Mouse (Mus musculus): ENCODE results near the gene Mrps7. TPM values are rescaled to one million over a fixed set of nuclear protein-coding genes. Genes with fewer than 3 reads are reported as not detected.

Mrps7 gene
- polyA plus RNA-seq, 1 experiment from 2014 or later, result 95.3 TPM

- ATAC-seq (replicated peaks; ENCODE audit: low FRiP score), result peak; percentile 17
- H3K36me3 ChIP-seq (ENCODE audit: control insufficient read depth, insufficient read depth, low read length), result no peaks in the 10 kb centered on the region
- WGBS, result 56% methylated on average over 13 of the region's 13 CpGs
- H3K4me3 ChIP-seq (ENCODE audit: low read depth, low read length), result peak overlapping the region; percentile 53
- H3K9ac ChIP-seq (ENCODE audit: low read length), result peak overlapping the region; percentile 52
- H3K9me3 ChIP-seq (ENCODE audit: control insufficient read depth, low read length), result no peaks in the 10 kb centered on the region
- no peaks in the 10 kb centered on the region for H3K27me3 ChIP-seq (ENCODE audit: control insufficient read depth, insufficient read depth, low read length)
- H3K27ac ChIP-seq (ENCODE audit: low read depth, low read length), result no peak overlapping the region
- no peaks in the 10 kb centered on the region for H3K4me1 ChIP-seq (replicated peaks; ENCODE audit: control insufficient read depth, insufficient read depth, low read length)
- no peak for DNase-seq (ENCODE audit: low spot score)
- H3K4me2 ChIP-seq (ENCODE audit: low read depth, low read length, severe bottlenecking), result peak overlapping the region; percentile 57
These were observed 24.9 kb downstream of the Mrps7 start for GRCm38 (mm10) chr11:115628465-115629101.

GRCm38 (mm10) chr11:115629734-115630531 is 26.2 kb downstream of the Mrps7 start:
- Histone ChIP-seq H3K27ac (ENCODE audit: low read depth, low read length) (no peak overlapping the region), H3K9me3 (ENCODE audit: control insufficient read depth, low read length) (no peaks in the 10 kb centered on the region), H3K9ac (ENCODE audit: low read length) (no peak overlapping the region), H3K4me3 (ENCODE audit: low read depth, low read length) (no peak overlapping the region), H3K4me2 (ENCODE audit: low read depth, low read length, severe bottlenecking) (no peak overlapping the region), H3K36me3 (ENCODE audit: control insufficient read depth, insufficient read depth, low read length) (no peaks in the 10 kb centered on the region), H3K27me3 (ENCODE audit: control insufficient read depth, insufficient read depth, low read length) (no peaks in the 10 kb centered on the region), H3K4me1 (replicated peaks; ENCODE audit: control insufficient read depth, insufficient read depth, low read length) (no peaks in the 10 kb centered on the region)
- DNase-seq (ENCODE audit: low spot score), result no peak
- WGBS, result 89% methylated on average over 13 of the region's 13 CpGs
- no peak for ATAC-seq (replicated peaks; ENCODE audit: low FRiP score)

DNA sequence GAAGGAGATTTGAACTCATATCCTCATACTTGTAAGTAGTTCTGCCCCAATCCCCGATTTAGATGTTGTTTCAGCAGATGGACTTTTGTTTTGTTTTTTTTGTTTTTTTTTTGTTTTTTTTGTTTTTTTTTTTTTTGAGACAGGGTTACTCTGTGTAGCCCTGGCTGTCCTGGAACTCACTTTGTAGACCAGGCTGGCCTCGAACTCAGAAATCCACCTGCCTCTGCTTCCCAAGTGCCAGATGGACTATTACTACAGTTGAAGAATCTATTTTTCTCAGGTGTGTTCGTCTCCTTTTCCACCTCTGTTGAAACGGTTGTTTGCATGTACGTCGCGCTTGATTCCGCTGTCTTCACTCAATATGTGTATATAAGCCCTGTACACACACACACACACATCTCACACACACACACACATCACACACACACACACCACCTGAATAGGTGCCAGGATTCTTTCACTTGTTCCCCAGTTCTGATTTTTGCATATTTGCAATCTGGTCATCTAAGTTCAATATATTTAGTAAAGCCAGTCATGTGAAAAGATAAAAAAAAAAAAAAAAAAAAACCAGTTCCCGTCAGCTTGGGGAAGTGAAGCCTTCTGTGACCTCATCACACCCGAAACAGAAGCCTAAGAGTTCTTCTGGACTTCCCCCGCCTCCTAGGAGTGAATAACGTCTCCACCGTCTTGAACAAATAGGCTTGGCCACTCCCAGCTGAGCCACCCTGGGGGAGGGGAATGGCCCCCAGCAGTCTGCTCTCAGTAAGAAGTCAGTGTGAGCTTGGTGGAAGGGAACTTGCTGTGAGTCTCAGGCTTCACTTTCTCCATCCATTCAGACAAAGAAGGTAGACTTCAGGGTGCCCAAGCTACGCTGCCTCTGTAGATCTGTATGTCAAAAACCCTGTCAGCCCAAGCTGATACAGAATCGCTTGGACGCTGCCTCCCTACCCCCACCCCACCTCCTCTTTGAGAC is 27.1 kb downstream of the Mrps7 start:
- DNase-seq (ENCODE audit: low spot score) (no peak), ATAC-seq (replicated peaks; ENCODE audit: low FRiP score) (no peak)
- H3K4me2 ChIP-seq (ENCODE audit: low read depth, low read length, severe bottlenecking), result no peak overlapping the region
- H3K27me3 ChIP-seq (ENCODE audit: control insufficient read depth, insufficient read depth, low read length), result no peaks in the 10 kb centered on the region
- no peak overlapping the region for H3K9ac ChIP-seq (ENCODE audit: low read length)
- no peak overlapping the region for H3K4me3 ChIP-seq (ENCODE audit: low read depth, low read length)
- 51% methylated on average over 16 of the region's 16 CpGs for WGBS
- no peaks in the 10 kb centered on the region for H3K9me3 ChIP-seq (ENCODE audit: control insufficient read depth, low read length)
- no peaks in the 10 kb centered on the region for H3K36me3 ChIP-seq (ENCODE audit: control insufficient read depth, insufficient read depth, low read length)
- no peak overlapping the region for H3K27ac ChIP-seq (ENCODE audit: low read depth, low read length)
- no peaks in the 10 kb centered on the region for H3K4me1 ChIP-seq (replicated peaks; ENCODE audit: control insufficient read depth, insufficient read depth, low read length)

GRCm38 (mm10) chr11:115631505-115631890 is 27.8 kb downstream of the Mrps7 start:
- Histone ChIP-seq H3K4me2 (ENCODE audit: low read depth, low read length, severe bottlenecking) (no peak overlapping the region), H3K27ac (ENCODE audit: low read depth, low read length) (no peak overlapping the region), H3K9me3 (ENCODE audit: control insufficient read depth, low read length) (no peaks in the 10 kb centered on the region), H3K4me3 (ENCODE audit: low read depth, low read length) (no peak overlapping the region), H3K9ac (ENCODE audit: low read length) (no peak overlapping the region), H3K36me3 (ENCODE audit: control insufficient read depth, insufficient read depth, low read length) (no peaks in the 10 kb centered on the region), H3K27me3 (ENCODE audit: control insufficient read depth, insufficient read depth, low read length) (no peaks in the 10 kb centered on the region), H3K4me1 (replicated peaks; ENCODE audit: control insufficient read depth, insufficient read depth, low read length) (no peaks in the 10 kb centered on the region)
- no peak for DNase-seq (ENCODE audit: low spot score)
- no peak for ATAC-seq (replicated peaks; ENCODE audit: low FRiP score)
- 16% methylated on average over 3 of the region's 3 CpGs for WGBS

DNA sequence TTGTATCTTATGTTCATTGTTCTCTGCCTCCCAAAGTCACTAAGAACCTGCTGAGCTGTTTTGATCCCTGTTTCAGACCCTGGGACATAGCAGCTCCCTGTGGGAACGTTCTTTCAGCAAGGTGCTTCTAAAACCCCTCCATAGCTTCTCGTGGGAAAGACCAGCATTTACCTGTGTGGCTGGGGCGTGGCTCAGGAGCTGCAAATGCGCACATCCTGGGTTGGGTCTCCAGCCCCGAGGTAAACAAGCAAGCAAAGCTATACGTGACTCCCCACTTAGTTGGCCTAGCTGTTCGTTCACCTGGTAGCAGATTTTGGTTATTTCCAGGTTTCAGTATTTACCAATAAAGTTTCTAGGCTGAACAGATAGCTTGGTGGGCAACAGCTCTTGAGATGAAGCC is 28.5 kb downstream of the Mrps7 start:
- no peak overlapping the region for H3K4me2 ChIP-seq (ENCODE audit: low read depth, low read length, severe bottlenecking)
- ATAC-seq (replicated peaks; ENCODE audit: low FRiP score), result no peak
- no peak for DNase-seq (ENCODE audit: low spot score)
- no peaks in the 10 kb centered on the region for H3K9me3 ChIP-seq (ENCODE audit: control insufficient read depth, low read length)
- no peak overlapping the region for H3K9ac ChIP-seq (ENCODE audit: low read length)
- H3K4me3 ChIP-seq (ENCODE audit: low read depth, low read length), result no peak overlapping the region
- no peak overlapping the region for H3K27ac ChIP-seq (ENCODE audit: low read depth, low read length)
- no peaks in the 10 kb centered on the region for H3K4me1 ChIP-seq (replicated peaks; ENCODE audit: control insufficient read depth, insufficient read depth, low read length)
- no peaks in the 10 kb centered on the region for H3K36me3 ChIP-seq (ENCODE audit: control insufficient read depth, insufficient read depth, low read length)
- WGBS, result 80% methylated on average over 7 of the region's 7 CpGs
- no peaks in the 10 kb centered on the region for H3K27me3 ChIP-seq (ENCODE audit: control insufficient read depth, insufficient read depth, low read length)

DNA sequence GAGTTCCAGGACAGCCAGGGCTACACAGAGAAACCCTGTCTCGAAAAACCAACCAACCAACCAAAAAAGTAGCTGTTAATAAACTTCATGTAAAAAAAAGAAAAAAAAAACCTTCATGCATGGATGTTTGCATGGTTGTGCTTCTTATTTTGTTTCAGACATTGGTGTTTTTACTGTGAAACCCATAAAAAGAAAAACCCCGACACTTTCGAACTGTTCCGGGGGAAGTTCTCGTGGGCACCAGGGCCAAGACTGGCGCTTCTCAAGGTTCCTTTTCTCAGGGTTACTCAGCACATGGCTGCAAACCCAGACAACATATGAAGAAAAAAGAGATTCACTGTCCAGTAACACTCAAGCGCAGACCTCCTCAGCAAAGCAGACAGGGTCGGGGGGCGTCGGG is 29.1 kb downstream of the Mrps7 start:
- no peak overlapping the region for H3K4me2 ChIP-seq (ENCODE audit: low read depth, low read length, severe bottlenecking)
- no peaks in the 10 kb centered on the region for H3K36me3 ChIP-seq (ENCODE audit: control insufficient read depth, insufficient read depth, low read length)
- H3K27me3 ChIP-seq (ENCODE audit: control insufficient read depth, insufficient read depth, low read length), result no peaks in the 10 kb centered on the region
- H3K9ac ChIP-seq (ENCODE audit: low read length), result no peak overlapping the region
- WGBS, result 87% methylated on average over 10 of the region's 10 CpGs
- H3K4me3 ChIP-seq (ENCODE audit: low read depth, low read length), result no peak overlapping the region
- H3K9me3 ChIP-seq (ENCODE audit: control insufficient read depth, low read length), result no peaks in the 10 kb centered on the region
- H3K4me1 ChIP-seq (replicated peaks; ENCODE audit: control insufficient read depth, insufficient read depth, low read length), result no peaks in the 10 kb centered on the region
- ATAC-seq (replicated peaks; ENCODE audit: low FRiP score), result no peak
- DNase-seq (ENCODE audit: low spot score), result no peak
- no peak overlapping the region for H3K27ac ChIP-seq (ENCODE audit: low read depth, low read length)

DNA sequence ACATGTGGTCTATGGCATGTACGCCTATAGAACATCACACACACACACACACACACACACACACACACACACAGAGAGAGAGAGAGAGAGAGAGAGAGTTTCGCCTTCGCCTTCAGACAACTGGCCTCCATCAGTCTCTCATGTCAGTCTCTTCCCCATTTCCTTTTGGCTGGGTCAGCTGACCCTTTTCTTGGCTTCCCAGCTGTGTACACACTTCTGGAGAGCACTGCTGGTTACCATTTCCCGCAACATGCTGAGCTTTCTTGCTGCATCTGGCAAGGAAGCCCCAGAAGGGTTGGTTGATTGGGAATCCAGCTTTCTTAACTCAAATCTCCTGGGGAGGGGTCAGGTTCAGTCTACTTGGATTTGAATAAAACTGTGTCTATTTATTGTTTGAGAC is 30.4 kb downstream of the Mrps7 start:
- H3K27ac ChIP-seq (ENCODE audit: low read depth, low read length), result no peak overlapping the region
- no peaks in the 10 kb centered on the region for H3K9me3 ChIP-seq (ENCODE audit: control insufficient read depth, low read length)
- WGBS, result 67% methylated on average over 4 of the region's 4 CpGs
- no peaks in the 10 kb centered on the region for H3K27me3 ChIP-seq (ENCODE audit: control insufficient read depth, insufficient read depth, low read length)
- H3K4me2 ChIP-seq (ENCODE audit: low read depth, low read length, severe bottlenecking), result no peak overlapping the region
- DNase-seq (ENCODE audit: low spot score) (no peak), ATAC-seq (replicated peaks; ENCODE audit: low FRiP score) (no peak)
- no peak overlapping the region for H3K9ac ChIP-seq (ENCODE audit: low read length)
- H3K4me1 ChIP-seq (replicated peaks; ENCODE audit: control insufficient read depth, insufficient read depth, low read length), result no peaks in the 10 kb centered on the region
- H3K36me3 ChIP-seq (ENCODE audit: control insufficient read depth, insufficient read depth, low read length), result no peaks in the 10 kb centered on the region
- H3K4me3 ChIP-seq (ENCODE audit: low read depth, low read length), result no peak overlapping the region

- no peaks in the 10 kb centered on the region for H3K4me1 ChIP-seq (replicated peaks; ENCODE audit: control insufficient read depth, insufficient read depth, low read length)
- no peaks in the 10 kb centered on the region for H3K9me3 ChIP-seq (ENCODE audit: control insufficient read depth, low read length)
- H3K9ac ChIP-seq (ENCODE audit: low read length), result no peak overlapping the region
- no peaks in the 10 kb centered on the region for H3K27me3 ChIP-seq (ENCODE audit: control insufficient read depth, insufficient read depth, low read length)
- H3K4me3 ChIP-seq (ENCODE audit: low read depth, low read length), result no peak overlapping the region
- ATAC-seq (replicated peaks; ENCODE audit: low FRiP score) (no peak), DNase-seq (ENCODE audit: low spot score) (peak; percentile 37)
- WGBS, result 86% methylated on average over 8 of the region's 8 CpGs
- H3K36me3 ChIP-seq (ENCODE audit: control insufficient read depth, insufficient read depth, low read length), result no peaks in the 10 kb centered on the region
- no peak overlapping the region for H3K27ac ChIP-seq (ENCODE audit: low read depth, low read length)
- H3K4me2 ChIP-seq (ENCODE audit: low read depth, low read length, severe bottlenecking), result no peak overlapping the region
These were observed 31.3 kb downstream of the Mrps7 start for GRCm38 (mm10) chr11:115635041-115635440.
